Mouse (Mus musculus) heart, postnatal 10 days (tissue): ENCODE results near the gene Agap2. TPM values are rescaled to one million over a fixed set of nuclear protein-coding genes. Genes with fewer than 3 reads are reported as not detected.
"Not testable (repeated sequence)": the region's sequence is repeated elsewhere in the genome, so short reads cannot be mapped to it uniquely, and the experiment has no call there.

Experiments
- DNase-seq, 2 experiments: peaks; one replicate each; pipeline ENCODE4 v3.0.0; 2021
- intact Hi-C: fragments of 180-260 bp; cut with DNase I; formaldehyde crosslinking; loops from one replicate; pipeline ENCODE4 v1.15.1; 2025
- total RNA-seq, 2 experiments: library from RNA; stranded (reverse); gene quantifications; 2 replicates each; pipeline ENCODE4 v1.2.3; 2021

Agap2 gene
- total RNA-seq, 2 experiments from 2014 or later = 5.5 to 8.3 TPM

GRCm38 (mm10) chr10:127127711-127128279 lies 52.7 kb downstream of the Agap2 start:
- DNase-seq = no peak
- intact Hi-C loops = no loop called here

GRCm38 (mm10) chr10:127129431-127129830 lies 54.3 kb downstream of the Agap2 start:
- intact Hi-C loops = no loop called here
- no peak for DNase-seq

- intact Hi-C loops = no loop called here
Observed at GRCm38 (mm10) chr10:127132469-127132868, 57.4 kb downstream of the Agap2 start.

GRCm38 (mm10) chr10:127134394-127135035 lies 59.4 kb downstream of the Agap2 start:
- intact Hi-C loops = not testable (repeated sequence)
- DNase-seq = peak in 1 of 2 experiments; percentile 18

More at GRCm38 (mm10) chr10:127132469-127132868, 57.4 kb downstream of the Agap2 start:
- no peak for DNase-seq

GRCm38 (mm10) chr10:127135118-127135836 lies 60.2 kb downstream of the Agap2 start:
- intact Hi-C loops = no loop called here
- DNase-seq = peak in 1 of 2 experiments; percentile 17

- intact Hi-C loops = no loop called here
- no peak for DNase-seq
Observed at GRCm38 (mm10) chr10:127136510-127136909, 61.4 kb downstream of the Agap2 start.

- intact Hi-C loops = no loop called here
- DNase-seq = no peak
Observed at GRCm38 (mm10) chr10:127137896-127138295, 62.8 kb downstream of the Agap2 start.

- intact Hi-C loops = no loop called here
- DNase-seq = no peak
Observed at GRCm38 (mm10) chr10:127138328-127139141, 63.5 kb downstream of the Agap2 start.

GRCm38 (mm10) chr10:127140971-127141370 lies 65.9 kb downstream of the Agap2 start:
- DNase-seq = no peak
- intact Hi-C loops = no loop called here

GRCm38 (mm10) chr10:127141500-127141899 lies 66.4 kb downstream of the Agap2 start:
- intact Hi-C loops = no loop called here
- no peak for DNase-seq

Other genes with a start within 250 kb of the Agap2 start
- 1 to 10 TPM; 2.4 to 4.0 TPM for gene Atp23, start 173.9 kb upstream of the Agap2 start, total RNA-seq
- 100 to 1,000 TPM; 131 to 149 TPM for gene Ctdsp2, start 96.6 kb upstream of the Agap2 start, total RNA-seq
- under 1 TPM; 0.14 to 0.17 TPM for gene Avil, start 74.6 kb upstream of the Agap2 start, total RNA-seq
- 10 to 100 TPM; 53.1 to 66.2 TPM for gene Tsfm, start 44.4 kb upstream of the Agap2 start, total RNA-seq
- gene Mettl1, start 33.9 kb upstream of the Agap2 start, total RNA-seq = 1 to 10 TPM; 7.6 to 8.6 TPM
- gene Eef1akmt3, start 33.8 kb upstream of the Agap2 start, total RNA-seq = under 1 TPM; 0.12 to 0.17 TPM
- gene Cyp27b1, start 27.0 kb upstream of the Agap2 start, total RNA-seq = under 1 TPM; 0.22 to 0.29 TPM
- gene March9, start 15.1 kb upstream of the Agap2 start, total RNA-seq = 1 to 10 TPM; 1.7 to 2.9 TPM
- 100 to 1,000 TPM; 154 to 196 TPM for gene Cdk4, start 11.8 kb upstream of the Agap2 start, total RNA-seq
- gene Tspan31, start 5.0 kb upstream of the Agap2 start, total RNA-seq = 10 to 100 TPM; 50.0 to 53.8 TPM
- 10 to 100 TPM; 36.7 to 37.8 TPM for gene Os9, start 45.8 kb downstream of the Agap2 start, total RNA-seq
- gene B4galnt1, start 89.9 kb downstream of the Agap2 start, total RNA-seq = 1 to 10 TPM; 3.6 to 3.8 TPM
- 10 to 100 TPM; 40.8 to 48.0 TPM for gene Slc26a10, start 105.4 kb downstream of the Agap2 start, total RNA-seq
- 10 to 100 TPM; 20.8 to 21.0 TPM for gene Arhgef25, start 114.8 kb downstream of the Agap2 start, total RNA-seq
- 10 to 100 TPM; 48.4 to 52.2 TPM for gene Dtx3, start 120.4 kb downstream of the Agap2 start, total RNA-seq
- 10 to 100 TPM; 26.4 to 28.7 TPM for gene Pip4k2c, start 136.3 kb downstream of the Agap2 start, total RNA-seq
- under 1 TPM; 0.42 to 0.89 TPM for gene Kif5a, start 188.1 kb downstream of the Agap2 start, total RNA-seq
- 100 to 1,000 TPM; 166 to 167 TPM for gene Dctn2, start 191.1 kb downstream of the Agap2 start, total RNA-seq
- 10 to 100 TPM; 34.2 to 35.5 TPM for gene Mbd6, start 213.7 kb downstream of the Agap2 start, total RNA-seq
- 10 to 100 TPM; 42.0 to 43.9 TPM for gene Mars, start 236.5 kb downstream of the Agap2 start, total RNA-seq
- gene Arhgap9, start 246.7 kb downstream of the Agap2 start, total RNA-seq = 1 to 10 TPM; 3.3 to 4.1 TPM